Mouse (Mus musculus) thymus, postnatal 10 days (tissue): Measurements from ENCODE around the gene Tatdn2.
"Not testable (repeated sequence)": the region's sequence is repeated elsewhere in the genome, so short reads cannot be mapped to it uniquely, and the experiment has no call there.

ENCODE experiments used
- DNase-seq, 2 experiments: peaks; one replicate each; pipeline ENCODE4 v3.0.0; 2021; ENCODE audit warnings: low spot score in 2 of 2

The Tatdn2 gene

DNA sequence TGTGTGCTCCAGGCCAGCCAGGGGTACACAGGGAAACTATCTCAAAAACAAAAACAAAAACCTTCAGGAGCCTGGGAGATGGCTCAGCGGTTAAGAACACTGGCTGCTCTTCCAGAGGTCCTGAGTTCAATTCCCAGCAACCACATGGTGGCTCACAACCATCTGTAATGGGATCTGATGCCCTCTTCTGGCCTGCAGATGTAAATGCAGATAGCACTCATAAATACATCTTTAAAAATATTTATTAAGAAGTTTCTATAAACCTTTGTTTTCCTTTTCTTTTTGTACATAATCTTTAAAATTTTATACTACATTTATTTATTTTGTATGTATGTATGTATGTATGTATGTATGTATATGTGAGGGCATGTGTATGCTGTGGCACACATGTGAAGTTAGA lies 24.8 kb upstream of the Tatdn2 start:
- not testable (repeated sequence) for DNase-seq

DNA sequence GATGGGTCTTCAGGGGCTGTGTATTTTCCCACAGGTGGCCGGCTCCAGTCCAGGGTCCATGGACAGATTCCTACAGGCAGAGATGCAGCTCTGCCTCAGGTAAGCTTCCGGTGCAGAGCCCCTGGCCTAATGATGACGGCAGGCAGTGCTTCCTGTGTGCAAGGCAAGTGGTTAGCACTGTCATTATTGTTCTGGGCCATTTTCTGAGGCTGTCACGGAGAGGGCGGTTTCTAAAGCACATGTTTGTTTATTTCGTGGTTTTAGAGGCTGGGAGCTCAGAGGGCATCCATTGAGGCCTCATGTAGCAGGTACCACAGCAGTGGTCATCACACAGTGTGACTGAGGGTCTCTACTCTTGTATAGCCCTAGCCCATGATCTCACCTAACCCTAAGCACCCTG lies 23.9 kb upstream of the Tatdn2 start:
- no peak for DNase-seq

GRCm38 (mm10) chr6:113675234-113675633 lies 21.6 kb upstream of the Tatdn2 start:
- DNase-seq, result no peak

- no peak for DNase-seq
Measured at GRCm38 (mm10) chr6:113675991-113676390, 20.9 kb upstream of the Tatdn2 start.

GRCm38 (mm10) chr6:113677070-113677734 lies 19.6 kb upstream of the Tatdn2 start:
- no peak for DNase-seq

DNA sequence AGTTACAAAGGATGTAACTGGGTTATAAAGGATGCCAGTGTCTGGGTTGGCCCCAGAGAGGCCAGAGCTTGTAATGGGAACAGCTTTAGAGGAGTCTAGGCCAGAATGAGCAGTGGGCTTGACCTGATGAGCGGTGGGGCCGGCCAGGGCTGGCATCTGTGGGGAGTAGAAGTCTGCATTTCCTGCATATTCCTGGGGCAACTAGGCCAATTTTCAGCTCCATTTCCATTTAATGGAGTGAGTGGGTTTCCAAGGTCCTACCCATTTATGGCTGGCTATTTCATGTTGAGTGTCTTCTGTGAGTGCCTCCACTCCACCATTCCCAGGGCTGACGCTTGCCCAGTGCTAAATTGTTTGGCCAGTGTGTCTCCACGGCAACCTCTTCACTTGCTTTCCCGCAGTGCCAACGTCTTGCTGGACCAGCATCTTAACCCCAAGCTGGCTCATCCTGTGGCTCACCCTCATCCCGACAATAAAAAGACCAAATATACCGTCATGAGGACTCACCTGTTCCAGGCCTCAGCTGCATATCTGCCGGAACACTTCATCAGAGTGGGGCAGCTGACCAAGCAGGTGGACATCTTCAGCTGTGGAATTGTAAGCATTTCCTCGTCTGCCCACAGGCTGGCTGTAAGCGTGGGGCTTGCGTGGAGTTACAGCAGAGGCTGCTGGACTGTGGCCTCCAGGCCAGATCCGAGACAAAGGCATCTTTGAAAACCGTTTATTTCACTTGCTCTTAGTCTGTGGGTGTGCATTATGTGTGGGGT lies 18.4 kb upstream of the Tatdn2 start:
- no peak for DNase-seq

DNA sequence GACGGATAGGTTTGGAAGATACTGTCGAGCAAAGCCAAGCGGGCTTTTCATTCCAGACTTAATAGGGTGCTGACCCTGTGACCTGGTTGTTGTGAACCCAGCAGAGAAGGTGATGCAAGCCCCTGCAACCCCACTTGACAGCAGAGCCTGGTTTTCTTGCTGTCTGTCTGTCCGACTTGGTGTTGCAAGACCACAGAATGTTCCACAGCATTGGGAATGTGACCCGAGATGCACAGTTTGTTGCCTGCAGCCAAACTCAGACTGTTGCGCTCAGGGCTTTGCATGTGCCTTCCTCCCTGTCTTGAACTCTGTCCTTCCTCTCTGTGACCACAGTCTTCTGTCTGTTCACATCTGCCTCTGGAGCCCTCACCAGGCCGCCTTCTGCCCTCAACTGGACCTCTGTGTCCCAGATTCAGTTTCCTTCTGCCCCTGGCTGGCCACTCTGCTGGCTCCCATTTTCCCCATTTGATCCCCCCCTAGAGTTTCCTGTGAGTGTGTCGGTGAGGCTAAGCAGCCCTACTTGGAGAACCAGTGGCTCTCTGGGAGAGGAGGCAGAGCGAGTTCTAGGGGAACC lies 16.8 kb upstream of the Tatdn2 start:
- no peak for DNase-seq

- DNase-seq, result peak; percentile 84 to 95
Measured at GRCm38 (mm10) chr6:113681271-113681670, 15.6 kb upstream of the Tatdn2 start.

DNA sequence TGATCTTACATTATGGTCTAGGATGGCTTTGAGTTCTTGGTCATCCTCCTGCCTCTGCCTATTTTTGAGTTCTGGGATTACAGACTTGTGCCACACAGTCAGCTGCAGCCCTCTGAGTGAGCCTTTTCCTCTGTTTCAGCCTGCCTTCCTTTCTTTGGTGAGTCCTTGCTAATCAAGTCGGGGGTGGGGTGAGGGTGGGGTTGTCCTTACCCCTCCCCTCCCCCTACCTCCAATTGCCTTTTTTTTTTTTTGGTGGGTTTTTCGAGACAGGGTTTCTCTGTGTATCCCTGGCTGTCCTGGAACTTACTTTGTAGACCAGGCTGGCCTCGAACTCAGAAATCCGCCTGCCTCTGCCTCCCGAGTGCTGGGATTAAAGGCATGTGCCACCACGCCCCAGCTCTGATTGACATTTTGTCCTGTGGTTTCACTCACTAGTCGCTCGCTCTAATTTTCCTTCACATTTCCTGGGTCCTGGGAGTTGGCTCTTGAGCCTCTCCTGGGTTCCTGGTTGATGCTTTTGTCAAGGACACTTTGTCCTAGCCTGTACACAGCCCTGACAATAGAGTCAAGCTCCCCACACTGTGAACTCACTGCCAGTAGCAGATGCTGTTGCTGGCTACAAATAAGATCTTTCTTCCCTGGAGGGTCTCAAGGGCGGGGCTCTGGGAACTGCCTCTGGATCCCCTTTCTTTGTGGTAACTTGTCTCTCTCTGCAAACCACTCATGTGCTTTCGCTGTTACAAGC lies 13.6 kb upstream of the Tatdn2 start:
- DNase-seq, result no peak

GRCm38 (mm10) chr6:113686551-113687125 lies 10.2 kb upstream of the Tatdn2 start:
- DNase-seq, result no peak

DNA sequence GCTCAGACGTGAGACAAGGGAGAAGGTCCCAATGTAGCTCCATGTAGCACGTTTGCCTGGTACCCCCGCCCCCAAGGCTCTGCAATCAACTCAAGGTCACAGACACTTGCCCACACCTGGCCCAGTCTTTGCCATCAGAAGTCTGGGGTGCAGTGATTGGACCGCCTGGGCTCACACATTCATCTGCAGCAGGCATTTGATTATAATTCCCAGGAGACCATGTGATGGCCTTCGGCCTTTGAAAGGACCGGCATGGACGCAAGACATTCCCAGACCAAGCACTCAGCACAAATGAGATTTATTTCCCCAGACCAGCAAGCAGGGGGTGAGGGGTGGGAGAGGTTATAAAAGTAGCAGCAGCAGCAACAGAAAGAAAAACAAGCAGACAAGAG lies 6.8 kb upstream of the Tatdn2 start:
- DNase-seq, result no peak

DNA sequence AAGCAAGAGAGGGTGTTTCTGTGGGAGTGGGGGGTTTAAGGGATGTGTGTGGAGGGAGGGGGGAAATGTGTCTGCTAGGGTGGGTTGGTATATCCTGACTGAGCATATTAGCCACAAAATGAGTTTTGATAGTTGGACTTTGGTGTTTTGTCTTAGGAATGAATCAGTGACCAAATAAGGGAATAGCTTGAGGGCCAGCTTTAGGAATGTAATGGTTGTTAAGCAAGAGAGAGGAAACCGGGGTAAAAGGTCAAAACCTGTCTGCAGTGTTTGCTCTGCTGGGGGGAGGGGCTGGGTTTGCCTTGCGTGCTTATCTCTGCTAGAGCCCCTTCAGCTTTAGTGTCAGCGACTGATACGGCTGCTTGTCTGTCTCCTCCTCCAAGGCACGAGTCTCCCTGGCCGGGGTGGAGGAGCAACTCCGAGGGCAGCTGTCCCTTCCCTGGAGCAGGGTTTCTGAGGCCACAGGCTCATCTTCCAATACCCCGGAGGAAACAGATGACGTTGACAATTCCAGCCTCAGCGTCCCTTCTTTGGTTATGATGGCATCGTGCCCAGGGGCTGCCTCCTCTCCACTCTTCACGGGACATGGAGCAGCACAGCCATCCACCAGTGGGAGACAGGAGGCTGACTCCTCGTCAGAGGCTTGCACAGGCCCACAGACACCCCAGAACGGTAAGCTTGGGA lies 6.3 kb upstream of the Tatdn2 start:
- no peak for DNase-seq

- DNase-seq, result no peak
Measured at GRCm38 (mm10) chr6:113691084-113691462, 5.8 kb upstream of the Tatdn2 start.

- no peak for DNase-seq
Measured at GRCm38 (mm10) chr6:113692661-113693133, 4.2 kb upstream of the Tatdn2 start.

DNA sequence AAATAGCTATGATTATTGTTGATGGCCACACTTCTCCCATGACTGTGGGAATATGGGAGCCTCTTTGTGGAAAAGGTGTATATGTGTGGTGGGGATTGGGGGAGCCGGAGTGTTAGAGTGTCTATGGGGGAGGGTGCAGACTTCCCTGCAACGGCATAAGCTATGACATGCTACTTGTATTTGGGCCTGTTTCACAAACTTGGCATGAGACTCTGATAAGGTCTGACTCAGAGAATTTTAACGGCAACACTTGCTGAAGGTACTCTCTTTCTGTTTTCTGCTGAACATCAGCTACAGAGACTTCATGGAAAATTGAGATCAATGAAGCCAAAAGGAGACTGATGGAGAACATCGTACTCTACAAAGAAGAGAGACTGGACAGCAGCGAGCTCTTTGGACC lies 3.5 kb upstream of the Tatdn2 start:
- no peak for DNase-seq

DNA sequence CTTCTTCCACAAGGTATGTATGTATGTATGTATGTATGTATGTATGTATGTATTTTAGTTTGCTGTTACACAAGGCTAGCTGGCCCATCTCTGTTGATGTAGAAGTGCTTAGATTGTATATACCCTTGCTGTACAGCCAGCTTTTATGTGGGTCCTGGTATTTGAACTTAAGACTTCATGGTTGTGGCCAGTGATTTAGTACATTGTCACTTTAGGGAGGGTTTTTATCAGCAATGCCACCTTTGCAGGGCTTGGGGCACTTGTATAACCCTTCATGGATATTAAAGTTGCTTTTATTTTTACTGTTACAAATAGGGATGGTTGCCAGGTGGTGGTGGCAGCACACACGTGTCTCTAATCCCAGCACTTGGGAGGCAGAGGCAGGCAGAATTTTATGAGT lies 1.6 kb upstream of the Tatdn2 start:
- no peak for DNase-seq

DNA sequence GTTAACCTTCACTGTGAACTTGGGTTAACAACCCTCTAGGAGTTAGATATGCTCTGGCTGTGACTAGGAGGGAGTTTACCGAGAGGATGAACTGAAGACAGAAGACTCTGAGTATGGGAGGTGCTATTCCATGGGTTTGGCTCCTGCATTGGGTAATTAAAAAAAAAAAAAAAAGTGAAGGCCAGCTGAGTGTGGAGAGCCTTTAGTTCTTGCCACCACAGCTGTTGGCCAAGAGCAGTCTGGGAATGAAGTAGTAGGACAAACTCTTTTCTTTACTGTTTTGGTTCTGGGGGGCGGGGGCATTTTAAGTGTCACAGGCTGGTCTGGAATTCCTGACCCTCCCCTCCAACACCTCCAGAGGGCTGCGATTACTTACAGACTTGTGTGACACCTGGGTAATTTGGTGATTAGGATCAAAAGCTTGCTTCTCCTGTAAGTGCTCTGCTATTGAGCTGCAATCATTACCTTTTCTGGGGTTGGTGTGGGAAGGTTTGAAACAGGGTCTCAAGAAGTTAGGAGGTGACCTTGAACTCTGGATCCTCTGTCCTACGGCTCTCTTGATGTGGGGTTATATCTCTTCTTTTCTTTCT lies 989 bp upstream of the Tatdn2 start:
- peak in 1 of 2 experiments; percentile 11 for DNase-seq

- DNase-seq, result peak; percentile 38 to 40
Measured at GRCm38 (mm10) chr6:113697222-113698205, 664 bp downstream of the Tatdn2 start.

GRCm38 (mm10) chr6:113712718-113713117 lies 15.9 kb downstream of the Tatdn2 start:
- DNase-seq, result no peak

DNA sequence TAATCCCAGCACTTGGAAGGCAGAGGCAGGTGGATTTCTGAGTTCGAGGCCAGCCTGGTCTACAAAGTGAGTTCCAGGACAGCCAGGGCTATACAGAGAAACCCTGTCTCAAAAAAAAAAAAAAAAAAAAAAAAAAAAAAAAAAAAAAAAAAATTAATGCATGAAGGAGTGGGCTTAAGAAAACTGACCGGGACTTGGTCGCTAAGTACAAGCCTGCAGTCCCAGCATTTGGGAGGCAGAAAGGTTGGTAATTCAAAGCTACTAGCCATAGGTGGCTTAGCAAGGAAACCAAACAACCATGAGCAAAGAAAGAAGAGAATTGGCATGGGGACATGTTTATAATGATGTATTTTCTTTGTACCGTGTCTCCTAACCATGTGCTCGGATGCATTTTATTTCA lies 16.5 kb downstream of the Tatdn2 start:
- not testable (repeated sequence) for DNase-seq
